Mouse (Mus musculus): ENCODE data around the gene Pithd1. TPM values are rescaled to one million over a fixed set of nuclear protein-coding genes. Genes with fewer than 3 reads are reported as not detected.
"Not testable (repeated sequence)": the region's sequence is repeated elsewhere in the genome, so short reads cannot be mapped to it uniquely, and the experiment has no call there.

Gene Pithd1
- total and polyA plus RNA-seq, 3 experiments = 62.8 to 77.7 TPM; not detected in 1

DNA sequence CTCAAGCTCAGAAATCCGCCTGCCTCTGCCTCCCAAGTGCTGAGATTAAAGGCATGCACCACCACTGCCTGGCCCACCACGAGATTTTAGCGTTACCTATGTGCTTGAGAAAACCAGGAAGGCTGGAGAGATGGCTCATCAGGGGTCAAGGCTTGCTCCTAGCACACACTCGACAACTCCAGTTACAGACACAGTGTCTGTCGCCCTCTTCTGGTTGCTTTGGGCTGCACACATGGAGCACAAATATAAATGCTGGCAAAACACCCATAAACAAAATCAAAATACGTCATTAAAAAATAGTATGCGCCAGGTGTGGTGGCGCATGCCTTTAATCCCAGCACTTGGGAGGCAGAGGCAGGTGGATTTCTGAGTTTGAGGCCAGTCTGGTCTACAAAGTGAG is 46.0 kb downstream of the Pithd1 start:
- H3K9me3 ChIP-seq (replicated peaks; ENCODE audit: insufficient read depth, low read length); H3K79me2 ChIP-seq (ENCODE audit: control insufficient read depth, insufficient read depth, low read length, poor library complexity); H3K27me3 ChIP-seq (ENCODE audit: control insufficient read depth in 1 of 2, insufficient read depth in 2 of 2, low read length in 2 of 2); H3K27ac ChIP-seq (ENCODE audit: control insufficient read depth, low read depth, low read length); H3K9ac ChIP-seq (ENCODE audit: control insufficient read depth, low read depth, low read length, poor library complexity, severe bottlenecking); H3K4me3 ChIP-seq (ENCODE audit: control insufficient read depth in 1 of 2, insufficient read depth in 1 of 2, low read depth in 2 of 2, low read length in 2 of 2): not testable (repeated sequence)
- Histone ChIP-seq H3K36me3 (ENCODE audit: control insufficient read depth in 1 of 2, insufficient read depth in 2 of 2, low read length in 2 of 2) (peaks cover 0 to 11% of the 10 kb centered on the region in 2 experiments; a peak in 2 of 4 replicates), H3K4me1 (ENCODE audit: control insufficient read depth in 1 of 2, insufficient read depth in 2 of 2, low read length in 2 of 2) (peaks cover 8 to 18% of the 10 kb centered on the region in 2 experiments)
- TF ChIP-seq SMC3 (IDR thresholded peaks at IDR 0.05; ENCODE audit: low read depth, low read length) (peak; percentile 67), RAD21 (IDR thresholded peaks at IDR 0.05; ENCODE audit: low read depth, low read length) (peak; percentile 77), ZC3H11A (IDR thresholded peaks at IDR 0.05; ENCODE audit: low read depth, low read length) (peak; percentile 78), CTCF (IDR thresholded peaks at IDR 0.05 in 2 of 3, conservative IDR thresholded peaks at IDR 0.05 in 1 of 3; ENCODE audit: control insufficient read depth in 1 of 3, insufficient read depth in 1 of 3, low read depth in 2 of 3, low read length in 3 of 3, poor library complexity in 1 of 3, severe bottlenecking in 1 of 3) (peak; percentile 77 to 80 (median 77))
- DNase-seq (ENCODE audit: low read depth, low spot score) = peak; percentile 69

DNA sequence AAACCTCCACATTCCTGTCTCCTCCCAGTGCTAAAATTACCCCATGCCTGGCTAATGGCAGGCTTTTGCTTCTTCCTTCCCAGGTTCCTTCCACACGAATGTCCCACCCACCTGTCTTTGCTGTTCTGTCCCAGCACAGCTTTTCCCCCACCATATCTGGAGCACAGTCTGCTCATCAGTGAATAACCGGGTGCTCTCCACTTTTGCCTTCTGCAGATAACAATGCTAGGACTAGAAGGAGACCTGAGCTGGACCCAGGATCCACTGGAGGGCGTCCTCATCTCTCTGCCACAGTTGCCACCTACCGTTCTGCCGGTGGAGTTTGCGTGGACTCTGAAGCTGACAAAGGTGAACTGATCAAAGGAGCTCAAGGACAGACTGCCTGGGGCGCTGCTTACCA is 48.2 kb downstream of the Pithd1 start:
- no peak overlapping the region for H3K9ac ChIP-seq (ENCODE audit: control insufficient read depth, low read depth, low read length, poor library complexity, severe bottlenecking)
- H3K4me3 ChIP-seq (ENCODE audit: control insufficient read depth in 1 of 2, insufficient read depth in 1 of 2, low read depth in 2 of 2, low read length in 2 of 2) = no peak overlapping the region
- no peak for DNase-seq (ENCODE audit: low read depth, low spot score)
- peaks cover 27 to 37% of the 10 kb centered on the region in 2 experiments for H3K4me1 ChIP-seq (ENCODE audit: control insufficient read depth in 1 of 2, insufficient read depth in 2 of 2, low read length in 2 of 2)
- peaks cover 0 to 28% of the 10 kb centered on the region in 2 experiments; a peak in 2 of 4 replicates for H3K36me3 ChIP-seq (ENCODE audit: control insufficient read depth in 1 of 2, insufficient read depth in 2 of 2, low read length in 2 of 2)
- TF ChIP-seq RAD21 (IDR thresholded peaks at IDR 0.05; ENCODE audit: low read depth, low read length) = no peak
- TF ChIP-seq TCF12 (IDR thresholded peaks at IDR 0.05; ENCODE audit: low read depth, low read length) = 0 out of 2 replicates have a peak, but pooled peaks have one; percentile 10
- TF ChIP-seq HCFC1 (IDR thresholded peaks at IDR 0.05; ENCODE audit: low read depth, low read length) = no peak
- peak in 1 of 3 experiments; percentile 1; a peak in 1 of 6 replicates for TF ChIP-seq CTCF (IDR thresholded peaks at IDR 0.05 in 2 of 3, conservative IDR thresholded peaks at IDR 0.05 in 1 of 3; ENCODE audit: control insufficient read depth in 1 of 3, insufficient read depth in 1 of 3, low read depth in 2 of 3, low read length in 3 of 3, poor library complexity in 1 of 3, severe bottlenecking in 1 of 3)
- no peak for TF ChIP-seq GATA1 (IDR thresholded peaks at IDR 0.05; ENCODE audit: low read depth, low read length)
- 0 out of 4 replicates have a peak, but pooled peaks of 1 of the 2 experiments have one; percentile 19 for TF ChIP-seq EP300 (IDR thresholded peaks at IDR 0.05; ENCODE audit: low read depth in 1 of 2, low read length in 2 of 2)
- no peak for TF ChIP-seq MYB (IDR thresholded peaks at IDR 0.05; ENCODE audit: low read depth, low read length)
- H3K27me3 ChIP-seq (ENCODE audit: control insufficient read depth in 1 of 2, insufficient read depth in 2 of 2, low read length in 2 of 2) = no peaks in the 10 kb centered on the region
- no peaks in the 10 kb centered on the region for H3K9me3 ChIP-seq (replicated peaks; ENCODE audit: insufficient read depth, low read length)
- H3K27ac ChIP-seq (ENCODE audit: control insufficient read depth, low read depth, low read length) = no peak overlapping the region
- H3K79me2 ChIP-seq (ENCODE audit: control insufficient read depth, insufficient read depth, low read length, poor library complexity) = no peaks in the 10 kb centered on the region

DNA sequence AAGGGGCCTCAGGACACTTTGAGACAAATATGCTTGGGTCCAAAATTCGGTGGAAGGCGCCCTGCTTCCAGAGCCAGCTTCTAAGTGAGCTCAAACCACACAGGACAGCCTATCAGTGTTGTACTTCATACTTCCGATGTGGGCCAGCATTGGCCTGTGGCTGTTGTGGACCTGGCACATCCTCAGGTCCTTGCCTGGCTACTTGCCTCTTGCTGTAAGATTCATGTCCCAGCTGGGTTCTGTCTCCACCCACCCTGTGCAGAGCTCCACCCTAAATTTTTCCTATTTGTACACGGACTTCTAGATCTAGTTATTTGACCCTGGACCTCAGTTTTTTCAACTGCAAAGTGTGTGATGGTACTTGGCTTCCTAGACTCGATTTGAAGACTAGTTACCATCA is 51.6 kb downstream of the Pithd1 start:
- Histone ChIP-seq H3K27me3 (ENCODE audit: control insufficient read depth in 1 of 2, insufficient read depth in 2 of 2, low read length in 2 of 2) (no peaks in the 10 kb centered on the region), H3K4me3 (ENCODE audit: control insufficient read depth in 1 of 2, insufficient read depth in 1 of 2, low read depth in 2 of 2, low read length in 2 of 2) (peak overlapping the region; percentile 21 to 34; a peak in 3 of 4 replicates), H3K9ac (ENCODE audit: control insufficient read depth, low read depth, low read length, poor library complexity, severe bottlenecking) (peak overlapping the region; percentile 60), H3K27ac (ENCODE audit: control insufficient read depth, low read depth, low read length) (peak overlapping the region; percentile 89), H3K36me3 (ENCODE audit: control insufficient read depth in 1 of 2, insufficient read depth in 2 of 2, low read length in 2 of 2) (peaks cover 2 to 19% of the 10 kb centered on the region in 2 experiments; a peak in 2 of 4 replicates), H3K9me3 (replicated peaks; ENCODE audit: insufficient read depth, low read length) (no peaks in the 10 kb centered on the region), H3K79me2 (ENCODE audit: control insufficient read depth, insufficient read depth, low read length, poor library complexity) (no peaks in the 10 kb centered on the region), H3K4me1 (ENCODE audit: control insufficient read depth in 1 of 2, insufficient read depth in 2 of 2, low read length in 2 of 2) (peaks cover 24 to 35% of the 10 kb centered on the region in 2 experiments)
- DNase-seq (ENCODE audit: low read depth, low spot score) = peak; percentile 39
- peak in 1 of 2 experiments; percentile 2; a peak in 1 of 4 replicates for TF ChIP-seq EP300 (IDR thresholded peaks at IDR 0.05; ENCODE audit: low read depth in 1 of 2, low read length in 2 of 2)
- TF ChIP-seq CTCF (IDR thresholded peaks at IDR 0.05 in 2 of 3, conservative IDR thresholded peaks at IDR 0.05 in 1 of 3; ENCODE audit: control insufficient read depth in 1 of 3, insufficient read depth in 1 of 3, low read depth in 2 of 3, low read length in 3 of 3, poor library complexity in 1 of 3, severe bottlenecking in 1 of 3) = no peak
- no peak for TF ChIP-seq TCF12 (IDR thresholded peaks at IDR 0.05; ENCODE audit: low read depth, low read length)
- TF ChIP-seq ZKSCAN1 (IDR thresholded peaks at IDR 0.05; ENCODE audit: low read depth, low read length) = no peak
- no peak for TF ChIP-seq MAX (IDR thresholded peaks at IDR 0.05; ENCODE audit: low read length)
- TF ChIP-seq USF1 (IDR thresholded peaks at IDR 0.05; ENCODE audit: low read depth, low read length) = no peak
